Mouse (Mus musculus) v-Abl transformed pro-B cells (cell line): ENCODE data around the gene Cpeb4.

Experiments
- in situ Hi-C, 2 experiments: fragments of 400-800 bp; cut with MboI; formaldehyde crosslinking; loops; one replicate each; pipeline ENCODE4 v1.15.1; 2025; ENCODE audit not compliant: unreplicated experiment in 2 of 2

Cpeb4 gene

GRCm38 (mm10) chr11:31896065-31896792, 24.2 kb downstream of the Cpeb4 start:
- in situ Hi-C loops: no loop called here

- in situ Hi-C loops: no loop called here
Measured at GRCm38 (mm10) chr11:31896905-31897304, 24.9 kb downstream of the Cpeb4 start.

DNA sequence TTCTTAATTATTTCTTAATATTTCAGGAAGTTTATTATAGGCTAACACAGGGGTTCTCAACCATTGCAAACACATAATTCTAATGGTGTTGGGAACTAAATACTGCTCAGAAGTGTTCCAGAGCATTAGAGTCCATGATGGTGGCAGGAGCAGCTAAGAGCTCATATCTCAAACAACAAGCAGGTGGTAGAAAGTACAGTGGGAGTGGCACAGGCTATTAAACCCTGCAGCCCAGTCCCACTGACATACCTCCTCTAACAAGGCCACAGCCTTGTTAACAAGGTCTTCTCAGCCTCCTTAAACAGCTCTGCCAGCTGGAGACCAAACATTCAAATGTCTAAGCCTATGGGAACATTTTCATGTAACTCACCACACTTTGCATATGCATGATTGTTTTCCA, 27.2 kb downstream of the Cpeb4 start:
- in situ Hi-C loops: no loop called here

DNA sequence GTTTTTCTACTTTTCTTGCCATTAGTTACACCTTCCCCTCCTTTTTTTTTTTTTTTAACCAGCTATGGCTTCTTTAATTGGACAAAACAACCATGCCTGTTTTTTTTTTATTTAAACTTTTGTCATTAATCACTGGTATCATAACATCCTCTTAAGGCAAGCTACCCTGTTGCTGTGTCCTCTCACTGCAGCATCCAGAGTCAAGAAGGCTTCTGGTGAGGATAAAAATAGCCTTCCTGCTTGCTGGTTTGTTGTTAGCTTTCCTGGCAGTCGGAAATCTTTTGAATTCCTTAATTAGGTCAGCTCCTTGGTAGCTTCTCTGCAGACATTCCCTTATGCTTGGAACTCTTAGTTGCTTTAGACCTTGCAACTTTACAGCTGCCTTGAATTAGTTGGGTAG, 28.7 kb downstream of the Cpeb4 start:
- in situ Hi-C loops: no loop called here

GRCm38 (mm10) chr11:31902251-31903001, 30.4 kb downstream of the Cpeb4 start:
- in situ Hi-C loops: no loop called here

DNA sequence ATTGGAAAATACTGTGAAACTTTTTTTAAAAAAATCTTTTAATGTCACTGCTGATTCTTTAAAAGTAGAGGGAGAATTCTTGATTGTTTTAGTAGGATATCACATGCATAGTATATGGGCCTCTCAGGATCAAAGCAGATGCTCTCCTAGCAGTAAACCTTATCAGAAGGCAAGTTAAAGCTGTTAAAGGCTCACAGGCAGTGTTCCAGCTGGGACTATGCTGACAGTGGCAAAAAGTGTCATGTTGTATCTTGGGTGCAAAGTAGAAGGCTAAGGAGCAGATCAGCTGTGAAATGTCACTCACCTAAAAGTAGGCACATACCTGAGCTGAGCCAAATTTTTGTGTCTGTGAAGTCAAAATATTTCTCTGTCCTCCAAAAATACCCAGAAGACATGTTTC, 34.5 kb downstream of the Cpeb4 start:
- in situ Hi-C loops: no loop called here

- in situ Hi-C loops: no loop called here
Measured at GRCm38 (mm10) chr11:31907650-31908049, 35.6 kb downstream of the Cpeb4 start.

GRCm38 (mm10) chr11:31912958-31913357, 40.9 kb downstream of the Cpeb4 start:
- in situ Hi-C loops: no loop called here

- in situ Hi-C loops: no loop called here
Measured at GRCm38 (mm10) chr11:31917769-31918168, 45.8 kb downstream of the Cpeb4 start.

DNA sequence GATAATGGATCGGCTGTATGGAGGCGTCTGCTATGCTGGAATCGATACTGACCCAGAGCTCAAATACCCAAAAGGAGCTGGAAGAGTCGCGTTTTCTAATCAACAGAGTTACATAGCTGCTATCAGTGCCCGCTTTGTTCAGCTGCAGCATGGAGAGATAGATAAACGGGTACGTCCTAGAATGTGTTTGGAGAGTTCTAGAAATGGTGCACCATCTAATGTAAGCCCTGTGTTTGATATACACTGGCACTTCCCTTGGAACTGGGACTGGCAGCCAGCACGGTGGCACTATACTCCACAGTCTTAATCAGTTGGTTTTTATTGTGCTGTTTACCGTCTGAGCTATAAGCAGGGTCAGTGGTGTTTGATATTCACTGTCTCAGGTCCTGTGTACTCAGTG, 58.0 kb downstream of the Cpeb4 start:
- in situ Hi-C loops: no loop called here

- in situ Hi-C loops: no loop called here
Measured at GRCm38 (mm10) chr11:31935652-31936051, 63.6 kb downstream of the Cpeb4 start.

DNA sequence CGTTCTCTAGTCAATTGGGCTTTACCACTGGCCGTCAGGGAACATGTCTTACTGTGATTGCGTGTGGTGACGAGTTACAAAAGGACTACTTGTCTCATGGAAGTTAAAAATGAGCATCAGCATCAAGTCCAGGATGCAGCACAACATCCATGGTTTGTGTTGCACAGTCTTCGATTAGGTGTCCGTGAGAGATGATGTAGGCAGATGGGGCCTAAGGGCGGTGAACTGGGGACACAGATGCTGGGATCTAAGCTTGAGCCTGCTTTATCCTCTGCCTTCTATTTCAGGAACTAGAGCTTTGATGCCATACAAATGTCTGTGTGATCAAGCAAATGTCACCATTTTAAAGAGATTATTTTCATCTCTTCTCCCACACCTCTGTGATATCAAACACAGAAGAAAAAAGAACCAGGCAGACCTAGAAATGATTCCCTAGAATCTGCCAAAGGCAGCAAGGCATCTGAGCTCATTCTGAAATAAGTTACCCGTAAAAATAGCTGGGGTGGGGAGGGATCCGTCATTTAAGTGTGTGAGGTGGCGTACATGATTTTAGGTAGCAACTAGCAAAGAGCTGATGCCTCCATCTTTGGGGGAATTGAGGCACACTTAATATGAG, 65.0 kb downstream of the Cpeb4 start:
- in situ Hi-C loops: no loop called here

DNA sequence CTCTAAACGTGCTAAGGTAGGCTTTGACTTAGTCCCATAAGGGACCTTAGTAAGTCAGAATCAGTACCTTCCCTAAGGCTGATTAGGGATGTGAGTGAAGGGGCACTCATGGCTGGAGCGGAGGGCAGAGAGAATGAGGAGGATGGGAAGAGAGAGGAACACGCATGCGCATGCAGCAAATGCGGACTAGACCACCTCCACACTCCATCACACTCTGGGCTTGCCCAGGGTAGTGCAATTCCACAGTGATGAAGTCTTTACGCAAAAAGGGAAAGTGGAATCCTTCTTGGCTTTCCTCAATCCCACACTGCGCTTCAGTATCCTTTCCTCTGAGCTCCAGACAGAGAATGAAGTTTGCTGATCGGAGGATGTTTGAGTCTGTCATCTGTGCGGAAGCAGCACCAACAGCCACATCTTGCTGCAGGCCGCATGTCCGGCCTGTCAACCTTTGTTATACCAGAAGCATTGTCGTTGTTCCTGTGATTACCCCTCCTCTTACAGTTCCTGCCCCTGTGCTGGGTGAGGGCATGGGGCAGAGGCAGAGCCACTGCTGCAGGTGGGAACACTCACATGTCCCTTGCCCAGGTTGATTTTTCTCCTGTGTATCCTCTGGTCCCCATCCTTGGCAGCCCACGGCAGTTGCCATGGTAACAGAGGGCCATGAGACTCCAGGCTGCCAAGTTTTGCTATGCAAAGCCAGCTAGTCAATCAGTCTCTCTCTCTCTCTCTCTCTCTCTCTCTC, 69.1 kb downstream of the Cpeb4 start:
- in situ Hi-C loops: no loop called here

- in situ Hi-C loops: no loop called here
Measured at GRCm38 (mm10) chr11:31941640-31942638, 69.9 kb downstream of the Cpeb4 start.

GRCm38 (mm10) chr11:31945471-31945870, 73.5 kb downstream of the Cpeb4 start:
- in situ Hi-C loops: loop anchor here in 1 of 2 experiments (5.0 kb wide), 1 partner anchor 268 kb away; no protein-coding TSS in a partner anchor

- in situ Hi-C loops: loop anchor here in 1 of 2 experiments (5.0 kb wide), 1 partner anchor 271 kb away; no protein-coding TSS in a partner anchor
Measured at GRCm38 (mm10) chr11:31948462-31949330, 76.7 kb downstream of the Cpeb4 start.

- in situ Hi-C loops: loop anchor here in 1 of 2 experiments (5.0 kb wide), 1 partner anchor 272 kb away; no protein-coding TSS in a partner anchor
Measured at GRCm38 (mm10) chr11:31949331-31949785, 77.3 kb downstream of the Cpeb4 start.

DNA sequence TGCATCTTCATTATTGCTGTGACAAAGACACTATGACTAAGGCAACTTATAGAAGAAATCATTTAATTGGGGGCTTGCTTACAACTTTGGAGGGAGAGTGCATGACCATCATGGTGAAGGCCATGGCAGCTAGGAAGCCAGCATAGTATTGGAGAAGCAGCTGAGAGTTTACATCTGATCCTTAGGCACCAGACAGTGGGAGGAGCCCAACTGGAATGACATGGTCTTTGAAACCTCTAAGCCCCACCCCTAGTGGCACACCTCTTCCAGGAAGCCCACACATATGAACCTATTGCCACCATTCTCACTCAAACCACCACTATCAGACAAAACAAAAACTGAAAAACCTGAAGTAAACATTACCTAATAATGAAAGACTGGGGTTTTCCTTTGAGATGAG, 88.1 kb downstream of the Cpeb4 start:
- in situ Hi-C loops: loop anchor here in 1 of 2 experiments (25.0 kb wide), 1 partner anchor 1298 kb away; no protein-coding TSS in a partner anchor
